Mouse (Mus musculus): ENCODE measurements at regions not wholly inside any gene's neighbourhood (a gene's known extent, or its start where the extent isn't known, plus 50 kb on each side); places are given as distances from the start of the nearest gene placed in this dataset.

DNA sequence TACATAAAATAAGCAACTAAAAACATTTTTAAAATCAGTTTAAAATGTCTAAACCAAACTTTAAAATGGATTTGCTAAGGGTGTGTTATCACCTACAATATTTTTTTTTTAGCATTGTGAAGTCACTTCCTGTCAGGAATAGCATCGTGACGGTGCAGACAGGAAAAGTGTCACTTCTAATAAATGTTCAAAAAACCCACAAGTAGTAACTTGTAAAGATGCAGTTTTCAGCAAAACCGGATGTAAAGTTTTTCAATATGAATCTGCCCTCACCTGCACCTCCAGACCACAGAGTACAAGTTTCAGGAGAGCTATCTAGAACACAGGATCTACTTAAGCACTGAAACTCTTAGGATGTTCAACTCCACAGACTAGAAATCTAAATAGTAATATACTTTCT is 147.1 kb upstream of the Smim15 start:
- H3K4me1 ChIP-seq (ENCODE audit: control insufficient read depth, insufficient read depth) = peaks cover 3% of the 10 kb centered on the region; the same call in 1 of the 2 replicates
- H3K4me2 ChIP-seq (ENCODE audit: low read depth, low read length) = no peak overlapping the region
- DNase-seq (ENCODE audit: low spot score) (no peak), ATAC-seq (ENCODE audit: insufficient read depth, low read depth) (no peak)
- TF ChIP-seq CTCF (IDR thresholded peaks at IDR 0.05; ENCODE audit: low read depth) (no peak), EP300 (IDR thresholded peaks at IDR 0.05; ENCODE audit: low read depth) (no peak)
- no peak overlapping the region for H3K9ac ChIP-seq (replicated peaks; ENCODE audit: low read depth, low read length)
- peaks cover 82% of the 10 kb centered on the region for H3K27me3 ChIP-seq (ENCODE audit: control insufficient read depth, insufficient read depth, low read length)
- H3K27ac ChIP-seq (ENCODE audit: low read depth) = no peak overlapping the region
- no peaks in the 10 kb centered on the region for H3K36me3 ChIP-seq (replicated peaks; ENCODE audit: control insufficient read depth, insufficient read depth, low read length)
- no peaks in the 10 kb centered on the region for H3K9me3 ChIP-seq (replicated peaks; ENCODE audit: control insufficient read depth, low read length)
- WGBS = 60% methylated on average over 3 of the region's 3 CpGs
- H3K4me3 ChIP-seq (ENCODE audit: low read depth, low read length) = no peak overlapping the region

DNA sequence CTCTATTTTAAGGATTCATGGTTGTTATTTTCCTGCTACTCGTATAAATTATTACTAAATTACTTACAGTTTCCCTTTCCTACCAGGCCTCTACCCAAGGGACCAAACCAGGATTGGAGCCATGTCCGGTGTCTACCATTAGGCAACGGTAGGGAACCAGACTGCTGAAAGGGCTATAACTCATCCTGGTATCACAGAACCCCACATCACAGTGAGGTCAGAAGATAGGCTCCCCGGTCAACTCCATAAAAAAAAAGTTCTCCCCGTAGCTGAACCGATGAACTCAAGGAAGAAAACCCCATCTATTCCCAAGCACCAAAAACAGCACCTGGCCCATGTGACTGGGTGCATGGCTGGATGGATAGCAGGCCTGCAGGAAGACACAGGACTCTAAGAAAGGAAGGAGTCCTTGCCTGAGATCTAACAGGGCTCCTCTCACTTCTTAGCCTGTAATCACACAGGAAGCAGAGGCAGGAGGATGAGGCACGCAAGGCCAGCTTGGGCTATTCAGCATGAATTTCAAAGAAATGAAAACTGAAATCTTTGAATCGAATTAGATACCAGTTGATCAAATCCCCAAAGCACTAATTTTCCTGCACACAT is 150.6 kb upstream of the Smim15 start:
- H3K27ac ChIP-seq (ENCODE audit: low read depth) = no peak overlapping the region
- no peaks in the 10 kb centered on the region for H3K9me3 ChIP-seq (replicated peaks; ENCODE audit: control insufficient read depth, low read length)
- DNase-seq (ENCODE audit: low spot score) (no peak), ATAC-seq (ENCODE audit: insufficient read depth, low read depth) (no peak)
- peaks cover 9% of the 10 kb centered on the region; the same call in 1 of the 2 replicates for H3K4me1 ChIP-seq (ENCODE audit: control insufficient read depth, insufficient read depth)
- TF ChIP-seq EP300 (IDR thresholded peaks at IDR 0.05; ENCODE audit: low read depth) (no peak), CTCF (IDR thresholded peaks at IDR 0.05; ENCODE audit: low read depth) (no peak)
- no peak overlapping the region for H3K9ac ChIP-seq (replicated peaks; ENCODE audit: low read depth, low read length)
- no peak overlapping the region for H3K4me2 ChIP-seq (ENCODE audit: low read depth, low read length)
- no peak overlapping the region for H3K4me3 ChIP-seq (ENCODE audit: low read depth, low read length)
- WGBS = 88% methylated on average over 8 of the region's 8 CpGs
- H3K36me3 ChIP-seq (replicated peaks; ENCODE audit: control insufficient read depth, insufficient read depth, low read length) = no peaks in the 10 kb centered on the region
- peaks cover 56% of the 10 kb centered on the region for H3K27me3 ChIP-seq (ENCODE audit: control insufficient read depth, insufficient read depth, low read length)

DNA sequence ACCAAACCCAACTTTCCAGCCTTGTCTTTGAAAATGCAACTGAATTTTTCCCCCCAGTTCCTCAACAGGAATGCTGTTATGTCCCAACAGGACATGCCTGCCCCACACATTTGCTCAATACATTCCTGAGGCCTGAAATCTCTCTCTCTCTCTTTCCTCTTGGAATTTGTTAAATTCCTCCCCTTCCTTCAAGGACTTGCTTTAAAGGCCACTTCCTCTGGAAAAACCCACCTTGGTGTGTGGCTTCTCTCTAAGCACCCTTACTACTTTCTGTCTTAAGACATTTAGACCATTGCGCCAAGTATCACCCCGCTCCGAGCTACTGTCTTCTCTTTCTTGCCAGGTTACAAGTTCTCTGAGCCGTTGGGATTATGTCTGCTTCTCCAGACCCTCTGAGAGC is 151.2 kb upstream of the Smim15 start:
- no peak for TF ChIP-seq EP300 (IDR thresholded peaks at IDR 0.05; ENCODE audit: low read depth)
- TF ChIP-seq CTCF (IDR thresholded peaks at IDR 0.05; ENCODE audit: low read depth) = no peak
- 89% methylated on average over 4 of the region's 4 CpGs for WGBS
- H3K27ac ChIP-seq (ENCODE audit: low read depth) = no peak overlapping the region
- no peaks in the 10 kb centered on the region for H3K9me3 ChIP-seq (replicated peaks; ENCODE audit: control insufficient read depth, low read length)
- H3K4me3 ChIP-seq (ENCODE audit: low read depth, low read length) = no peak overlapping the region
- ATAC-seq (ENCODE audit: insufficient read depth, low read depth) = no peak
- no peak overlapping the region for H3K4me2 ChIP-seq (ENCODE audit: low read depth, low read length)
- no peak overlapping the region for H3K9ac ChIP-seq (replicated peaks; ENCODE audit: low read depth, low read length)
- H3K27me3 ChIP-seq (ENCODE audit: control insufficient read depth, insufficient read depth, low read length) = peaks cover 51% of the 10 kb centered on the region
- peaks cover 9% of the 10 kb centered on the region; the same call in 1 of the 2 replicates for H3K4me1 ChIP-seq (ENCODE audit: control insufficient read depth, insufficient read depth)
- no peaks in the 10 kb centered on the region for H3K36me3 ChIP-seq (replicated peaks; ENCODE audit: control insufficient read depth, insufficient read depth, low read length)
- no peak for DNase-seq (ENCODE audit: low spot score)

DNA sequence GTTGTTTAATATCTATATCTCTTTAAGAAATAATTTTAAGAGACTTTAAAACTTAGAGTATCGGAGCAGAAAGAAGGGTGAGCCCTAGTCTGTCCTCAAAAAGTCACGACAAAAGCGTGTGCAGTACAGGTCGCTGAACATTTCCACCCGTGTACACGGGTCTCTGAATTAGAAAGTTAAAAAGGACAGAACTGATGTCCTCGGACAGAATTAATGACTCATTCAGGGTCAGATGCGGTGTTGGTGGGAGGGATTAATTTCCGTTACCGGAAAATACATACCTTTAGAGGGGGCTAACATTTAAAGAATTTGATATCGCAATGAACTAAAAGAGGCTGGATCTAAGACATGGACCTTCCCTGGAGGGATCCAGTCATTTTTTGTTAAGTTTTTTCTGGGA is 152.3 kb upstream of the Smim15 start:
- Histone ChIP-seq H3K9me3 (replicated peaks; ENCODE audit: control insufficient read depth, low read length) (no peaks in the 10 kb centered on the region), H3K9ac (replicated peaks; ENCODE audit: low read depth, low read length) (peak overlapping the region; percentile 81; the same call in 1 of the 2 replicates), H3K27me3 (ENCODE audit: control insufficient read depth, insufficient read depth, low read length) (peaks cover 42% of the 10 kb centered on the region), H3K4me2 (ENCODE audit: low read depth, low read length) (peak overlapping the region; percentile 88), H3K4me3 (ENCODE audit: low read depth, low read length) (peak overlapping the region; percentile 75), H3K27ac (ENCODE audit: low read depth) (peak overlapping the region; percentile 98), H3K4me1 (ENCODE audit: control insufficient read depth, insufficient read depth) (peaks cover 9% of the 10 kb centered on the region; the same call in 1 of the 2 replicates), H3K36me3 (replicated peaks; ENCODE audit: control insufficient read depth, insufficient read depth, low read length) (no peaks in the 10 kb centered on the region)
- 9% methylated on average over 11 of the region's 11 CpGs for WGBS
- TF ChIP-seq CTCF (IDR thresholded peaks at IDR 0.05; ENCODE audit: low read depth) = no peak
- TF ChIP-seq EP300 (IDR thresholded peaks at IDR 0.05; ENCODE audit: low read depth) = no peak
- ATAC-seq (ENCODE audit: insufficient read depth, low read depth) (no peak), DNase-seq (ENCODE audit: low spot score) (no peak)

DNA sequence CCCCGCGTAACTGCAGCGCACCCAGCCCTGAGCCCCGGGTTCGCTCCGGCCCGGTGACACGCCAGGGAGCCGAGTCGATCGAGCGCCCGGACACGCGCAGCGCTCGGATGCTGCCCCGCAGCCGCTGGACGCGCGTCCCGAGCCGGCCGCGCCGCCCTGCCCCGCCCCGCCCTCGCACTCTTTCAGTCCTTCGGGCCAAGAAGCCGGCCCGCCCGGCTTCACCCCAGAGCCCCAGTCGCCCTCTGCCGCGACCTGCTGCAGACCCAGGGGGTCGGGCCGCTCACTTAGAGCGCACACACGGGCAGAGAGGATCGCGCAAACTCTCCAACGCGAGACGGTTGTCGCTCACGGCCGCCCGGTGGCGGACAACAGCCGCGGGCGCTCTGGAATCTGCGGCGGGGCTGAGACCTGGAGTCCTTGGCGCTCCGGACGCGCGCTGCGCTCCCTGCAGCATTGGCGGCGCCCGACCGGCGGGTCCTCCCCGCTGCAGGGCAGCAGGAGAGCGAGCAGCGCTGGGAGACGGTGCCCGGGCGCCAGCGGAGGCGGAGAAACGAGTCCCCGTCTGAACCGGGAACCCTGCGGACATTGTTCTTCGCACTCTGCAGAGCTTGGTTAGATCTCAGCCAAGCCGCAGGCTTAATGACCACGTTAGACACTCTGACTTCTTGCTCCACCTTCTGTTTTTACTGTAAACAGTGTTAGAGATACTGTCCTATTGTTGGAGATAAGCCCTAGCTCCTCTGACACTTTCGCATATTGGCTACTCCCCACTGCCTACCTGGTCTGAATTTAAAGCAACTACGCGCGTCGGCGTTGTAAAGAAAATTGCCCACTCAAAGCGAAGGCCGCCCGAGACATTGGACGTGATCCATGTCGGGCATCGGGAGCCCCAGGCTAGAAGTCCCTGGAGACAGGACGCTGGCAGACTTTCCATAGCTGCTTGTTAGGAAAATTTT is 153.1 kb upstream of the Smim15 start:
- H3K27me3 ChIP-seq (ENCODE audit: control insufficient read depth, insufficient read depth, low read length) = peaks cover 34% of the 10 kb centered on the region
- DNase-seq (ENCODE audit: low spot score) = peak; percentile 72
- H3K9me3 ChIP-seq (replicated peaks; ENCODE audit: control insufficient read depth, low read length) = no peaks in the 10 kb centered on the region
- WGBS = under 1% methylated on average over 90 of the region's 95 CpGs
- H3K27ac ChIP-seq (ENCODE audit: low read depth) = peak overlapping the region; percentile 98
- peaks cover 9% of the 10 kb centered on the region; the same call in 1 of the 2 replicates for H3K4me1 ChIP-seq (ENCODE audit: control insufficient read depth, insufficient read depth)
- no peaks in the 10 kb centered on the region for H3K36me3 ChIP-seq (replicated peaks; ENCODE audit: control insufficient read depth, insufficient read depth, low read length)
- H3K4me2 ChIP-seq (ENCODE audit: low read depth, low read length) = peak overlapping the region; percentile 88
- peak overlapping the region; percentile 75 for H3K4me3 ChIP-seq (ENCODE audit: low read depth, low read length)
- TF ChIP-seq CTCF (IDR thresholded peaks at IDR 0.05; ENCODE audit: low read depth) = peak; percentile 28
- no peak for TF ChIP-seq EP300 (IDR thresholded peaks at IDR 0.05; ENCODE audit: low read depth)
- peak overlapping the region; percentile 81 for H3K9ac ChIP-seq (replicated peaks; ENCODE audit: low read depth, low read length)
- peak; percentile 39 for ATAC-seq (ENCODE audit: insufficient read depth, low read depth)
